Mouse (Mus musculus) cerebellum, adult 2 months (tissue): Measurements from ENCODE around the gene Lrg1.

ENCODE experiments used
- CTCF ChIP-seq: fragments of 200-500 bp; IDR thresholded peaks from 2 replicates; pipeline ENCODE4 v1.5.1; 2011; ENCODE audit warnings: low read depth, mild to moderate bottlenecking, control low read depth, low read length, moderate library complexity, borderline replicate concordance; ENCODE audit not compliant: insufficient read depth
- POLR2A ChIP-seq: fragments of 200-500 bp; IDR thresholded peaks from 2 replicates; pipeline ENCODE4 v1.6.1; 2011; ENCODE audit warnings: low read length, control low read depth, borderline replicate concordance; ENCODE audit not compliant: insufficient read depth

GRCm38 (mm10) chr17:56124377-56125275, 2.8 kb upstream of the Lrg1 start:
- TF ChIP-seq CTCF: peak; percentile 76
- TF ChIP-seq POLR2A: no peak
